Mouse (Mus musculus): ENCODE measurements around the gene Srbd1.

Srbd1 gene

DNA sequence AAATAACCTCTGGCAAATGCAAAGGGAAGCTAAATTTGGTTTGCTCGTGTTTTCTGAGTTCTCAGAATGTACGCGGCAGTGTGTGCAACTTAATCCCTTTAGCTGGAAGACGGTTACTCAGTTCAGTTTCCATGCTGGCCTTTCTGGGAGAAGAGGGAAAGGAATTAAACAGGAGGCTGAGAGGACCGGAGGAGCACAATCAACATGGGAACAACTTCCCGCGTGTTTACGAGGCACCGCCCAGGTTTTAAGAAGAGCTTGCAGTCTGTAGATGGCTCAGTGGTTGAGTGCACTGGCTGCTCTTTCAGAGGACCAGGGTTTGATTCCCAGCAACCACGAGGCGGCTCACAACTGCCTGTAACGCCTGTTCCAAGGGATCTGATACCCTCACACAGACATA is 109.8 kb downstream of the Srbd1 start:
- no peak for DNase-seq (ENCODE audit: low spot score in 2 of 2)

DNA sequence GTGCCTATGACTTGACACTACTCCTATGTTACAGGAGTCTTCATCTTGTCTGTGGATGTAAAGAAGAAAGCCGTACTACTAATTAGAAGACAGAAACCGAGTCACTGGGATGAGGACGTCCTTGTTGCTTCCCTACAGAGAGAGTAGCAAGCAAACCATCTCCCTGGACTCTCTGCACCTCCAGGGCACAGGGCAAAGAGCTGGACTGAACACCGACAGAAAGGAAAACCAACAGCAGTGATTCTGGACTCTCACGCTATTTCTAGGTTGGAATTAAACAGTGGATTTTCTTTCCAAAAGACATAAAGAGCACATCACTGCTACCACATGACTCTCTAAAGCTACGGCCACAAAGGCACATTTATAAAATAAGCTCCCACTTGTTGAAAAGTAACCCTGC is 110.3 kb downstream of the Srbd1 start:
- no peak for DNase-seq (ENCODE audit: low spot score in 2 of 2)

DNA sequence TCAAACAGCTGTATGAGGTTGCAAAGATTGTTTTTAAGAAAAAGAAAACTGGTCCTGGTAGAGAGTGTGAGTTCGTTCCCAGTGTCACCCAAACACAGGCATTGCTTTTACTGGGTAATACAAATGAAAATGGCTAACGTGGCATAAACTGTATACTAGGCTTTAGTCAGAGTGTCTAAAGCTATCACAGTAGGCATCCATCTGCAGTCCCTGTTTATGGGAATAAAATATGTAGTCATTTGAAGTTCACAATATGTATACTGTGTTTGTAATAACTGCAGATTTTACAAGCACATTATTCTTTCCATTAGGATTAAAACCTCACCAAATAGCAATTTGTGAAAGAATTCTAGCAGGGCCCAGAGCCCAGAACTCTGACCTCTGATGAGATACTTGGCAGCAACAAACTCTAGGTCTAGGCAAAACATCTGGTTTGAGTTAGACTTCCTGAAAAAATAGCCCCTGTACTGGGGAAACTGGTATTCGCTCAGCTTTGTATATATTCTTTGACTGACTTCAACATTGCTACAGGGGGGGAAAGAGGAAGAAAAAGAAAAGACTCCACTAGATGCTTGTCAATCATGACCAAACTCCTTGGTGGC is 112.8 kb downstream of the Srbd1 start:
- DNase-seq (ENCODE audit: low spot score in 2 of 2), result no peak

DNA sequence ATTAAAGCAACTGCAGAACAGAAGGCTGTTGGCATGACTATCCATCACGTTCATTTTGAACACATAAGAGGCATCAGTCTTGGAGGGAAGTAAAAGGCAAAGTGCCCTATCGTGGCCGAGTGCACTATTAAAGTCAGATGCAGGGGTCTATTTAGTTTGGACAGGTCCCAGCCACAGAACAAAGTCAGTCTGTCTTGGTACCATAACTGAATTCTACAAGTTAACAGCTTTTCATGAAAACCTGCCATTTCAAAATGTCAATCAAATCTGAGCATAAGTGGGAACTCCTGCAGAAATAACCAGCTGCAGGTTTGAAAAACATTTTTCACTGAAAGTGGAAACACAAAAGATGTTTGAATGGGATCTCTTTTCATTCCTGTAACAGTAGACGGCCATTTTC is 115.0 kb downstream of the Srbd1 start:
- no peak for DNase-seq (ENCODE audit: low spot score in 2 of 2)

DNA sequence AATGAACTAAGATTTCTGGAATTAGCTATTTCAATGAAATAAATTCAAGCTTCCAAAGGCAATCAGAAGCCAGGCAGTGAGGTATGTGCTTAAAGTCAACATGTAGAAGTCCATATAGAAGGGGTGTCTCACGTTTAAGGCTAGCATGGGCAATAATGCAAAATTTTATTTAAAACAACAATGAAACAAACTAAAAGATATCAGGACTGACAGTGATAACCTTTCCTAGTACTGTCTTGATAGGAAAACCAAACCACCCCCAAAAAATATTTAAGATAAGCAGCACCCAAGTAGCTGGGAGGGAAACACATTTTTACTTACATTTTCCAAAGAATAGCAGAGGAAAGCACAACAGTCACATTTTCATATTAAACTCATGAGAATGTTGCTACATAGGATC is 115.8 kb downstream of the Srbd1 start:
- DNase-seq (ENCODE audit: low spot score in 2 of 2), result no peak

DNA sequence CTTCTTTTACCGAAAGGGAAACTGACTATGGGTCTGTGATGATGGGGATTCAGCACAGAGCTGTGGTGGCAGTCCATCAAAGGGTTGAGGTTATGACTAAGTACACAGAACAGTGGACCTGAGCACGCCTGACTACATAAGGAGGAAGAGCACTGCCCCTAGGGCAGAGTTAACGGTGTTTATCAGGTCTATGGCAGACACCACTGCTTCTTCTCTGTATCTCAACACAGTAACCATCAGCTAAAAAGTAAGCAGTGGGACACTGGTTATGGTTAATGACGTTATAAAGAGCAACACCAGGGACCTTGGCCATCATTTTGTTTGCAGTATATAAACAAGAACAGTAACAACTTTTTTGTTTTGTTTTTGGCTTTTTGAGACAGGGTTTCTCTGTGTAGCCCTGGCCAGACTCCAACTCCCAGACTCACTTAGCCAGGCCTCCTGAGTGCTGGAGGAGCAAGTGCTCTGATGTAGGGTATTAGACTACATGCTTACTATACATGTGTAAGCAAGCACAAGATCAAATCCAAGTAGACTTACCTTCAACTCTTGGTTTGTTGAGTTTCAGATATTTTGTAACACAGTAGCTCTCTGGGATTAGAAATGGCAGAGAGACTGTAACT is 117.3 kb downstream of the Srbd1 start:
- no peak for DNase-seq (ENCODE audit: low spot score in 2 of 2)

DNA sequence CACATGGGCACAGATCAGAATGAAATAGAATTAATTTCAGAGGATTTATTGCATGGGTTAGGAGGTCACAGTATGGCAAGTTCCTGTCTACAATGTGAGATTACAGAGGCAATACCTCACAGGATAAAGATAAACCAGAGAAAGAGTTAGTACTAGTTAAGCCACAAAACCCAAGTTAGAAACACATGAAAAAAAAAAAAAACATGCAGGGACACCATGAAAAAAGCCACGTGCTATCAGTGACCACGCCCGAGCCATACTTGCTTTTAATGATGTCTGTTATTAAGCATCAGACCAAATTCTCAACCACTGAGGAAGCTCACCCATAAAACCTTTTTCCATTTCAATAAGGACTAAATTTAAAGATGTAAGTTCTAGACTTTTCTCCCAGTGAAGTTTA is 120.4 kb downstream of the Srbd1 start:
- no peak for DNase-seq (ENCODE audit: low spot score in 2 of 2)

DNA sequence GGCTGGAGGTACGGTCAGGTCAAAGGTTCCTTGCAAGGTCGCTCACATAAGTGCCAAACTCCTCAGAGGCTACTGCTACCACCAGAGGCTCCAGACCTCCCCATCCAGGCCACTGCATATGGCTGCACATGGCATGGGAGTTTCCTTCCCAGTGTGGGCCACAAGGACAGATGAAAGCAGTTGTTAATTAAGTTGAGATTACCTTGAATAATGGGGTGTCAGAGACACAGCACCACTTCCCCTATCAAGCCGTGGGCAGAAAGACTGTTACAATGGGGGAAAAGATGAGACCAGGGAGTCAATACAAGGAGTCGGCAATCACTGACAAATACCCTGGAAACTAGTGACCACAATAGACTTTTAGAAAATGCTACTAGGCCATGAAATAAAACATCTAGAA is 122.6 kb downstream of the Srbd1 start:
- DNase-seq (ENCODE audit: low spot score in 2 of 2), result no peak

DNA sequence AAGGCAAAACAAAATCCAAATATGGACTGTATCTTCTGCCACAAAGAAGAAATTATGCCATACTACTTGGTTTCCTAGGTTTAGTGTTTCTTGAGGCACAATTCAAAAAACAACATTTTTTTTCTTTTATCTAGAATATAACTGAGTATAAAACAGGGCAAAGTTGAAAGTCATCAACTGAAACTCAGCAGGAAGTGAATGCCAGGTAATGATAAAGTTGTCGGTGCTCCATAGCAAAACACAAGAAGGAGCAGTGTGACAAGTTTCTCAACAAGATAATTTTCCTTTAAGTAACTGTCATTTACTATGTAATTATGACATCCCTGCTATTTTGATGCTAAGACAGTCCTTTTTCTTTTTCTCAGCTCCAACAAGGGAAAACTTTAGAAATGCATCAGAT is 123.2 kb downstream of the Srbd1 start:
- DNase-seq (ENCODE audit: low spot score in 2 of 2), result no peak

DNA sequence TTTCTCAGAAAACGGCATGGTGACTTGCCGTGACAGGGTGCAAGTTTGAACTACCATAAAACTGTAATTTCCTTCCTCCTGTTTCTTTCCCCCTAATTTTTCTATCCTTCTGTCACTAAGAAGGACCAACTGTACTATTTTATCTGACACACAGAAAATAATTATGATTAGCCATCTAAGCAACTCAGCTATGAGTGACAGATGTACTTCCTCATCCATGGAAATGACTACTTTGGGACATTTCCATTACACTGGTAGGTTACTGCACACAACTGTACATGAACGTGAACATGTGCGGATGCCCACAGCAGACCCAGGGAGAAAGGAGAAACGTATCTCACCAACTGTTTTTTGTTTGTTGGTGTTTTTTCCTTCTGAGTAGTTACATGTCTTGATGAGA is 123.7 kb downstream of the Srbd1 start:
- no peak for DNase-seq (ENCODE audit: low spot score in 2 of 2)

DNA sequence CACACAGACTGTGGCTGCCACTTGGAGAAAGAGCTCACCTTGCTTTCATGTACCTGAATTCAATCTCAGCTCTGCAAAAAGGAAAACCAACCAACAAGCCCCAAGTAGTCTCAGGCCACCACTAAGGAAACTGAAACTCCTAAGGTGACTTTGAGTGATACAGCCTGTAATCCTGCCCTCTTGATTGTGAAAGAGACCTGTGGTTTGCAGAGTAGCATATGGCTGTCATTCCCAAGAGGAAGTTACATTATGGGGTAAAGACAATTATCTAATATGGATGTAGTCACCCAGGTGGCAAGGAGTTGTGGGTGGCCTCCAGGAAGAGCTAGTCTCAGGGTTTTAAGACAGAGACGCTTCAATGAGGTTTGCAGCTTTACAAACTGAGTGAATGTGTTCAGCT is 125.2 kb downstream of the Srbd1 start:
- no peak for DNase-seq (ENCODE audit: low spot score in 2 of 2)

DNA sequence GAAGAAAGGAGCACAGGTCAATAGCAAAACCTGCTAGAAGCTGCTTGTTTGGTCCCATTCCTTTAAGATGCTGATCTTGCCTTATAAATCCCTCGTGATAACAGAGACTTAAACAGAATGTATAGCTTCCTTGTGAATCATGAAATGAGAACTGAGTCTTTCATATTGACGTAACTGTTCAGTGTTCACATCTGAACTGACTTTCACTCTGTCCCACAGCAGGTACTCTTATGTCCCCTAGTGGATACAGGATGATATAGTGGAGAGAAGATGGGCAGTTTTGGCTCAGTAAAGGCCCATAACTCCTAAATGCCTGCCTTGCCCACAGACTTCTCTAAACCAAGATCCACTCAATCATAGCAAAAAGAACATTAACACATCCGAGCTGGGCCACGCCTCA is 130.7 kb downstream of the Srbd1 start:
- DNase-seq (ENCODE audit: low spot score in 2 of 2), result no peak

DNA sequence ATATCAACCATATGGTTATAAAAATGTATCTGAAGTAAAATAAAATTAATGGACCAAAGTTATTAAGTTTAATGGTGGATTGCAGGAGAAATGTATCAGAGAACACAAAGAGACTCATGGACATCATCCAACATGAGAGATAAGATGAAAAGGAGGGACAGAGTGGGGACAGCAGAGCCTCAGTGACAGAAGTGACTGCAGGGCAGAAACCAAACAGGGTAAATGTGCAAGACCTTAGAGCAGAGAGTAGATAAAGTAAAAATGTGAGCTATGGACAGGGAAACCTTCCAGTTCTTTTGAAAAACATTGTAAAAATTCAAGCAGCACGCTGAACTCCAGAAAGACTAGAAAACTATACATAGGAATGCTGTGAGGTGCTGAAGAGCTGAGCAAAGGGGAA is 132.4 kb downstream of the Srbd1 start:
- DNase-seq (ENCODE audit: low spot score in 2 of 2), result no peak

DNA sequence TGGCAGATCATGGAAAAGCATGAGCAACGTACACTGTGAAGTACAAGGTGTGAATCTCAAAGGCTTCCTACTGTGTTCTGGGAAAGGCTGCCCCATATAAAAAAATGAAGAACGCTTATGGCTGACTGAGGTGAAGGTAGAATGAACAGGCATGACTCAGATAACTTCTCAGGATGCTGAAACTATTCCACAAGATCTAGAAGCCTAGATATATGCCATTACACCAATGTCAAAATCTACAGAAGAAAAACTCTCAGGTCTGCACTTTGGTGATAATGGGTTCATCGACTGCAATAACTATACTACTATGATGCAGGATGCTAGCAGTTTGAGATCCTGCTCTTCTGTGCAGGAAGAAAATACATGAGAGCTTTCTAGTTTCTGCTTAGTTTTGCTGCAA is 133.1 kb downstream of the Srbd1 start:
- no peak for DNase-seq (ENCODE audit: low spot score in 2 of 2)

DNA sequence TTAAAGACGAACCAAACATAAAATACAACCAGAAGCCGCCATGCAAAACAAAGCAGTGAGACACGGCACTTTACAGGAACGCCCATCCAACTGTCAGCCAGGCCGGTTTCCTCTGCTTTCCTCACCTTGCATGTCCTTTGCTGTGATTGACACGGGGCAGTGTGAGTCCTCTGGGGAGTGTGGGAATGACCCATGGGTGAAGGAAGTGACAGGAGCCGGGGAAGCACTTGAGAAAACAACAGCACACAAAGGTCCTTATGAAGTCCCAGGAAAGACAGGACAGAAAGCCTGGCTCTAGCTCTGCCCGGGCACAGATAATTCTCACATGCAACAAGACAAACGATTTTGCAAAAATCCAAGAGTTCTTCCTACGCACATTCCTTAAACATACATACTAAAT is 136.6 kb downstream of the Srbd1 start:
- DNase-seq (ENCODE audit: low spot score in 2 of 2), result no peak

DNA sequence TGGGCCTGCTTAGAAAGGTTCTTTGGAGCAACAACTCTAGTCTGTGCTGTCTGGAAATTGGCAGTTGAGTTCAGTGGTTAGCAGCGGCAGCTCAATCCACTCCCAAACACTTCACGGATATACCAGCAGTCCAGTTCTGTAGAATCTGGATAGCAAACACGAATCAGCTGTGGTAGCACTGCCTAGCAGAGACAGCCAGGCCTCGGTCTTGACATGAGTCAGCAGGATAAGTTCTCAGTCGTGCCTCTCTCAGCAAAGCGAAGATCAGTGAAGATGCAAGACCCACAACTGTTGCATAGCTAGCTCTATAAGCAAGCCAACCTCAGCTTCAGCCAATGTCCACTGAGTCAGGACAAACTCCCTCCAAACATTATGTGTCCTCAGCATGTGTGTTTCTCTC is 142.9 kb downstream of the Srbd1 start:
- no peak for DNase-seq (ENCODE audit: low spot score in 2 of 2)

DNA sequence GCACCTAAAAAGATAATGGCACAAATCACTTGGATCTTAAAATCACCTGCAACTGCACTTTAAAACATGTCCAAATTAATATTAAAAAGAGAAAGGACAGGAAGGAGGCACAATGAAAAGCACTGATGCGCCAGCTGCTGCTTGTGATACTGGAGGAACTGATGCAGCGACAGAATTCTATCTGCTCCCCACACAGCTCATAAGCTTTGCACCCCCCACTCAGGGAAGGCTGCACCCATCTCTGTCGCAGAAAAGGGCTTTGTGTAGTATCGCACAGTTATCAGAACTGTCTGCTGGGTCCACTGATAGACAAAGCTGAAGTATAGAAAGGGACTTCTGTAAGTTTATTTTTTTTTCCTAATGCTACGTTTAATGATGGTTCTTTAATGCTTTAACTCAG is 143.3 kb downstream of the Srbd1 start:
- no peak for DNase-seq (ENCODE audit: low spot score in 2 of 2)

DNA sequence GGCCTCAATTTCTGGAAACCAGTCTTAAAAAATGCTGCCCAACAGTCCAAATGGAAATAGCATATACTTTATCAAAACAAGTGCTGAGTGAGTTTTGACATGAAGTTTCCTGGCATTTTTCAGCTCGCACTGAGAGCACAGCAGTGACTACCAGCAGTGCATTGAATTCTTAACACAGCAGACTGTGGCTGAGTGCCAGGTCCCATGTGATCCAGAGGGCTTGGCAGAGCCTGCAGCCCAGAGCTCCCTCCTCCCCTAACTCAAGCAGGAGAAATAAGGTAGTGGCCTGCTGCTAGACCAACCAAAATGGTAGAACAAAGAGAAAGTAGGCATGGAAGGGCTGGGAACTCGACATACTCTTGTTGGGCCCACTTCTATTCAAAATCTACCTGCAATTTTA is 149.2 kb downstream of the Srbd1 start:
- peak in 1 of 2 experiments; percentile 51 for DNase-seq (ENCODE audit: low spot score in 2 of 2)

DNA sequence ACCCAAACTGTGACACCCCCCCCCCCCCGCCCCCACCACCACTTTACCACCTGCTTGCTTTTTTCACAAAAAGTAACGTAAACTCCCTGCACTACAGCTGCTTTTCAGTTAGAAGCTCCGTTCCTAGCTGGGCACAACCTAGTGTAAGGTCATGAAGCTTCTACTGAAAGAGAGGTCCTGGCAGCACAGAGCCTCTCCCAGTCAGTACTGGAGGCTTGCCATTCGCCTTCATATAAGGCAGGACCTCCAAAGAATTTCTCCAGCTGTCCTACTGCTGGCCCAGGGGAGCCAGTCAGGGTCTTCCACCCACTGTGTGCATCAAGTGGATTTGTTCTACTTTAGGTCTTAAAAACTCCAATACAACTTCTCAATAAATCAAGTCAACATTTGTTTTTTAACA is 149.9 kb downstream of the Srbd1 start:
- DNase-seq (ENCODE audit: low spot score in 2 of 2), result no peak

DNA sequence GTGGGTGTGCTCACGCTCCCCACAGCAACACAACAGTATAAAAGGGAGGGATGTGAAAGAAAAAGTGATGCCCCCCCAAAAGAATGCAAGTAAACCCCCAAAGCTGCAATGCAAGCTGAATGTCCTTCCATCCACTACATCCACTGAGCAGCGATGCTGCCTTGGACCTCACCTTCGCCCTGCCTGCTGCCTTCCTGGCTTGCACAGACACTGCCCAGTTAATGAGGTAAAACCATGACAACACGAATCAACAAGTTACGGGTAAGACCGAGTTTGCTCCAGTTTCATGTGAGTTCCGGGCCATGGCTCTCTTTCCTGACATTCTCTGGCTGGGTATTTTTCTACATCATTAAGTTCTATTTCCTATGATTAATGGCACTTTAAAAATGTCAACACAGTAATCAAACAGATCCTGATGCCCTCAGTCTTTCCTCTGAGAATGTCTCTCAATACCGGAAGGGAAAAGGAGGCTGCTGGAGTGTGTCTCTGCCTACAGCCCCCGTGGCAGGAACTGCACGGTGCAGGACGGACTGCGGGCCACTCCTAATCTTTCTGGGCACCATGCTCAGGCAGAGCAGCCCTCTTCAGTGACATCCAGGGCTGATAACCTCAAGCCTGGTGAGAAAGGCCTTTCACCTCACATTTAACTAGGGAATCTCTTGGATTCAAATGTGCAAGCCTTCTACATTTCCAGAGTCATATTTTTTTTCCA is 155.8 kb downstream of the Srbd1 start:
- no peak for DNase-seq (ENCODE audit: low spot score in 2 of 2)

DNA sequence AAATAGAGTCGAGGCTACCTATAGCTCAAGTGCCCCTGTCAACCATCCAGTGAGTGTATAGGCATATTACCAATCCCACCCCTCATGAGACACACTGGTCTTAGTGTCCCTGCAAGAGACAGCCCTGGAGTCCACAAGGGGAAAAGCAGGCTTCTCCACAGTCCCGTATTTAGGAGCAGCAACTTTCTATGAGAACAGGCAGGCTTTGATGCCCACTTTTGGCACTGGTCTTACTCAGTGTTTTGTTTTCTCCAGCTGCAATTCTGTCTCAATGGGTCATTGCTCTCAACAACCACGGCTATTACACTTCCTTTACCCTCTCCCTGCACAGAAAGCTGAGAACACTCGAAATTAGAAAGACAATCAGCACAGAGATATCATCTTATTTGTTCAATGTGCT is 157.4 kb downstream of the Srbd1 start:
- DNase-seq (ENCODE audit: low spot score in 2 of 2), result no peak

DNA sequence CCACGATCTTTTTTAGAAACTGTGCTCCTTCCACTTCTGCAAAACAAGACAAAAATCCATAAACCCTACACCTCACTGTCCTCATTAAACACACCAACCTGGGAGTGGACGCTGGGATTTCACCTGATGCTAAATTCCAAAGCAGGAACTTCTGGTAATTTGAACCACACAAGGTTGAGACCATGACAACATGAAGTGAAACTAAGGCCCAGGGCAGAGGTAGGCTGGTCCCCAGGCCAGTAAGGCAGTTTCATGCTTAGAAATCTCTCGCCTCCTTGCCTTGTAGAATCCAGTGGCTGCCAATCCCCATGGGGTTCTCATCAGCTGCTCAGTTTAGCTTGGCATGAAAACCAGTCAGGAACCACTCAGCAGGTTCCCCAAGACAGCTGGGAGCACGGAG is 158.4 kb downstream of the Srbd1 start:
- no peak for DNase-seq (ENCODE audit: low spot score in 2 of 2)

DNA sequence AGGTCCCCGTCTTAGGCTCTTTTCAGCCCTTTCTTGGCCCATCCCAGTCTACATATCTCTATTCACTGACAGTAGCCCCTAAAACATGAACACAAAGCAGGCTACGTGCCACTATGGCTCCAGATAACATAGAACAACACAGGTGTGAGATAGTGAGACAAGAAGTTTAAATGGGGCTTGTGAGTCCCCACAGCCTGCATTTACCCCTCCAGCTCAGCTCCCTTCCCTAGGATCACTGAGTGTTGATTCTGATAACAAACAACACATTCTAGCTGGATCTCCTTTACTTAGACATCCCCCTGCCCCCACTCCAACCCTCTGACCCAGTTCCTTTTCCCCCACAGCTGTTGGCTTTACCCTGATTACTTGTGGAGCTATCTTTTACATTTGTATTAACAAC is 158.8 kb downstream of the Srbd1 start:
- DNase-seq (ENCODE audit: low spot score in 2 of 2), result no peak

DNA sequence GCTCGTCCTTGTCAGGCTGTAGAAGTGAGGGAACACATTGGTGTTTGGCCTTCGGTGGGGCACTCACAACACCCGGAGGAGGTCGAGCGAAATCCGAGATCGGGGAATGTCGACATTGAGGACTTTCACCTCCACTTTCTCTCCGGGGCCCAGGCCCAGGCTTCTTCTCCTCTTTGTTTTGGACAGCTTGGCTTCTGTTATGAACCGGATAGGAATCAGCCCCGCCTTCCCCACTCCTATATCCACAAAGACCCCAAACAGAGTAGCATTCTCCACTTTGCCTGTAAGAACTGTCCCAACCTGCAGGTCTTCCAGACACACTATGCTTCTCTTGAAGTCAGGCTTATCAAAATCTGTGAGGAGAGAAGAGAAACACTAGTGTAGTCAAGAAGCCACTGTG is 159.8 kb downstream of the Srbd1 start:
- no peak for DNase-seq (ENCODE audit: low spot score in 2 of 2)
